Mouse (Mus musculus): ENCODE results near the gene Nt5dc2. TPM values are rescaled to one million over a fixed set of nuclear protein-coding genes. Genes with fewer than 3 reads are reported as not detected.

Gene Nt5dc2
- total and polyA plus RNA-seq, 3 experiments, result 136 to 572 (median 213) TPM

GRCm38 (mm10) chr14:31179677-31180365 is 49.0 kb downstream of the Nt5dc2 start:
- H3K9me3 ChIP-seq (replicated peaks), result no peaks in the 10 kb centered on the region
- H3K4me3 ChIP-seq (ENCODE audit: low read depth, low read length), result no peak overlapping the region
- DNase-seq (ENCODE audit: low spot score), result no peak
- TF ChIP-seq TAL1 (conservative IDR thresholded peaks at IDR 0.05; ENCODE audit: low read depth, low read length) (no peak), GATA1 (IDR thresholded peaks at IDR 0.05; ENCODE audit: borderline replicate concordance, low read length) (no peak), CTCF (IDR thresholded peaks at IDR 0.05; ENCODE audit: low read depth, low read length) (no peak), GATA2 (IDR thresholded peaks at IDR 0.05; ENCODE audit: borderline replicate concordance, low read depth, low read length) (no peak), POLR2AphosphoS5 (IDR thresholded peaks at IDR 0.05; ENCODE audit: insufficient replicate concordance, low read depth, low read length) (no peak)
- no peak for ATAC-seq (ENCODE audit: extremely low read depth, insufficient number of reproducible peaks, low FRiP score, poor library complexity, severe bottlenecking)
- H3K4me1 ChIP-seq (ENCODE audit: insufficient read depth, low read depth, low read length), result peaks cover 18% of the 10 kb centered on the region
- H3K27me3 ChIP-seq (ENCODE audit: insufficient read depth, low read length), result no peaks in the 10 kb centered on the region
- peaks cover 98% of the 10 kb centered on the region for H3K36me3 ChIP-seq (replicated peaks)

DNA sequence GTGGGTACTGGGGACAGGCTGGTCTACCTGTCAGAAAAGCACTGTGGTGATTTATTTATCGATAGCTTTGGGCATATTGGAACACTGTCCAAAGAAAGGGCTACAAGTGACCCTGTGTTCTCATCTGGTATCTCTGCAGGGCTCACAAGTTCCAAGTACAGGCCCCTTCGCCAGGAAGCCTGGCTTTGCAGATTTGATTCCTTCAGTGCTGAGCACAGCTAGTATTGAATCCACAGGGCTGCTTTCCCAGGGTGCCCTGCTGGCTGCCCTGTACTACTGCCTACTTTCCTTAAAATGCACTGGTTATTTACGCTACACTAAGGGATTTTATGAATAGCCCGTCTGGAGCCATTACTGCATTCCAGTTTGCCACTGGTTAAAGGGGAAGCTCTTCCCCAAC is 50.7 kb downstream of the Nt5dc2 start:
- TF ChIP-seq POLR2AphosphoS5 (IDR thresholded peaks at IDR 0.05; ENCODE audit: insufficient replicate concordance, low read depth, low read length), result no peak
- no peak for TF ChIP-seq GATA2 (IDR thresholded peaks at IDR 0.05; ENCODE audit: borderline replicate concordance, low read depth, low read length)
- no peak for TF ChIP-seq TAL1 (conservative IDR thresholded peaks at IDR 0.05; ENCODE audit: low read depth, low read length)
- TF ChIP-seq GATA1 (IDR thresholded peaks at IDR 0.05; ENCODE audit: borderline replicate concordance, low read length), result no peak
- TF ChIP-seq CTCF (IDR thresholded peaks at IDR 0.05; ENCODE audit: low read depth, low read length), result no peak
- Histone ChIP-seq H3K27me3 (ENCODE audit: insufficient read depth, low read length) (no peaks in the 10 kb centered on the region), H3K36me3 (replicated peaks) (peaks cover 98% of the 10 kb centered on the region), H3K4me3 (ENCODE audit: low read depth, low read length) (no peak overlapping the region), H3K9me3 (replicated peaks) (no peaks in the 10 kb centered on the region), H3K4me1 (ENCODE audit: insufficient read depth, low read depth, low read length) (peaks cover 13% of the 10 kb centered on the region)
- ATAC-seq (ENCODE audit: extremely low read depth, insufficient number of reproducible peaks, low FRiP score, poor library complexity, severe bottlenecking) (no peak), DNase-seq (ENCODE audit: low spot score) (no peak)

DNA sequence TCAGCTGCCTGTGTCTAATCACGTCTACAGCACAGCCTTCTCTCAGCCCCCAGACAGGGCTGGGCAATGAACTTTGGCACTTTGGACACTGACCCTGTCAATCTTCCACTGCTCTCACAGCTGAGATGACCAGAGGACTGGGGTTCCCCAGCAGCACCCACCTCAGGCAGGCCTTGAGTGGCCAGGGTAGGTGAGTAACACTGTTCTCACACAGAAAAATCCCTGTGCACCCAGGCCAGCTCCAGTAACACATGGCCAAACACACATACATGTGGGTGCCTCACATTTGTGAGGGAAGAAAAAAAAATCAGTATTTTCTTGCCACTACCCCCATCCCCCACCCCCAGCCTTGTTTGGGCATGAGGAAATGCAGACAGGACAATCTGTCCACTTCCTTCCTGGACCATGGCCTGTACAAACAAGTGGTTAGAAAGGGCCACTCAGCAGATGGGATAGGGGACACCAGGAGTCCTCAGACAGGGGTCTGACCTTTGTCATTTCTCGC is 52.0 kb downstream of the Nt5dc2 start:
- ATAC-seq (ENCODE audit: extremely low read depth, insufficient number of reproducible peaks, low FRiP score, poor library complexity, severe bottlenecking), result no peak
- peaks cover 8% of the 10 kb centered on the region for H3K4me1 ChIP-seq (ENCODE audit: insufficient read depth, low read depth, low read length)
- no peaks in the 10 kb centered on the region for H3K27me3 ChIP-seq (ENCODE audit: insufficient read depth, low read length)
- DNase-seq (ENCODE audit: low spot score), result no peak
- peaks cover 98% of the 10 kb centered on the region for H3K36me3 ChIP-seq (replicated peaks)
- no peaks in the 10 kb centered on the region for H3K9me3 ChIP-seq (replicated peaks)
- no peak for TF ChIP-seq GATA2 (IDR thresholded peaks at IDR 0.05; ENCODE audit: borderline replicate concordance, low read depth, low read length)
- TF ChIP-seq POLR2AphosphoS5 (IDR thresholded peaks at IDR 0.05; ENCODE audit: insufficient replicate concordance, low read depth, low read length), result no peak
- no peak for TF ChIP-seq TAL1 (conservative IDR thresholded peaks at IDR 0.05; ENCODE audit: low read depth, low read length)
- TF ChIP-seq GATA1 (IDR thresholded peaks at IDR 0.05; ENCODE audit: borderline replicate concordance, low read length), result no peak
- TF ChIP-seq CTCF (IDR thresholded peaks at IDR 0.05; ENCODE audit: low read depth, low read length), result no peak
- H3K4me3 ChIP-seq (ENCODE audit: low read depth, low read length), result no peak overlapping the region

DNA sequence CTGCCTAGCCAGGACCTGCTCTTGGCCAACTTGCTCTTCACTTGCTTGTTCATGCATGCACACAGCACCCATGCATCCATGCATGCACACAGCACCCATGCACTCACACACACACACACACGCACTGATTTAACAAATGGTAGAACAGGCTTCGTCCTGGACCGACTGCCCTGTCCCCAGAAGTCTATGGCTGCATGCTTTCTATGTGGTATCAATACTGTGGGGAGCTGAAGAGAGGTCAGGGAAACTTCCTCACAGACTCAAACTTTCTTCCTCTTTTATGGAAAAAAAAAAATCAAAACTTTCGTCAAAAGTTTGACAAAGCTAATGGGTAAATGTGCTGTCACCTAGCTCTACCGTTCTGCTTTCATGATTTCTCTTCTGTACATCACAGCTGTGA is 52.7 kb downstream of the Nt5dc2 start:
- TF ChIP-seq CTCF (IDR thresholded peaks at IDR 0.05; ENCODE audit: low read depth, low read length) (no peak), TAL1 (conservative IDR thresholded peaks at IDR 0.05; ENCODE audit: low read depth, low read length) (no peak), GATA1 (IDR thresholded peaks at IDR 0.05; ENCODE audit: borderline replicate concordance, low read length) (no peak), POLR2AphosphoS5 (IDR thresholded peaks at IDR 0.05; ENCODE audit: insufficient replicate concordance, low read depth, low read length) (no peak), GATA2 (IDR thresholded peaks at IDR 0.05; ENCODE audit: borderline replicate concordance, low read depth, low read length) (no peak)
- ATAC-seq (ENCODE audit: extremely low read depth, insufficient number of reproducible peaks, low FRiP score, poor library complexity, severe bottlenecking) (no peak), DNase-seq (ENCODE audit: low spot score) (no peak)
- Histone ChIP-seq H3K27me3 (ENCODE audit: insufficient read depth, low read length) (no peaks in the 10 kb centered on the region), H3K9me3 (replicated peaks) (no peaks in the 10 kb centered on the region), H3K36me3 (replicated peaks) (peaks cover 100% of the 10 kb centered on the region), H3K4me3 (ENCODE audit: low read depth, low read length) (no peak overlapping the region), H3K4me1 (ENCODE audit: insufficient read depth, low read depth, low read length) (peaks cover 8% of the 10 kb centered on the region)

GRCm38 (mm10) chr14:31184195-31184594 is 53.3 kb downstream of the Nt5dc2 start:
- ATAC-seq (ENCODE audit: extremely low read depth, insufficient number of reproducible peaks, low FRiP score, poor library complexity, severe bottlenecking) (no peak), DNase-seq (ENCODE audit: low spot score) (no peak)
- H3K27me3 ChIP-seq (ENCODE audit: insufficient read depth, low read length), result no peaks in the 10 kb centered on the region
- no peaks in the 10 kb centered on the region for H3K9me3 ChIP-seq (replicated peaks)
- peaks cover 100% of the 10 kb centered on the region for H3K36me3 ChIP-seq (replicated peaks)
- H3K4me1 ChIP-seq (ENCODE audit: insufficient read depth, low read depth, low read length), result peaks cover 8% of the 10 kb centered on the region
- TF ChIP-seq POLR2AphosphoS5 (IDR thresholded peaks at IDR 0.05; ENCODE audit: insufficient replicate concordance, low read depth, low read length) (no peak), TAL1 (conservative IDR thresholded peaks at IDR 0.05; ENCODE audit: low read depth, low read length) (no peak), GATA1 (IDR thresholded peaks at IDR 0.05; ENCODE audit: borderline replicate concordance, low read length) (no peak), CTCF (IDR thresholded peaks at IDR 0.05; ENCODE audit: low read depth, low read length) (no peak), GATA2 (IDR thresholded peaks at IDR 0.05; ENCODE audit: borderline replicate concordance, low read depth, low read length) (no peak)
- no peak overlapping the region for H3K4me3 ChIP-seq (ENCODE audit: low read depth, low read length)

DNA sequence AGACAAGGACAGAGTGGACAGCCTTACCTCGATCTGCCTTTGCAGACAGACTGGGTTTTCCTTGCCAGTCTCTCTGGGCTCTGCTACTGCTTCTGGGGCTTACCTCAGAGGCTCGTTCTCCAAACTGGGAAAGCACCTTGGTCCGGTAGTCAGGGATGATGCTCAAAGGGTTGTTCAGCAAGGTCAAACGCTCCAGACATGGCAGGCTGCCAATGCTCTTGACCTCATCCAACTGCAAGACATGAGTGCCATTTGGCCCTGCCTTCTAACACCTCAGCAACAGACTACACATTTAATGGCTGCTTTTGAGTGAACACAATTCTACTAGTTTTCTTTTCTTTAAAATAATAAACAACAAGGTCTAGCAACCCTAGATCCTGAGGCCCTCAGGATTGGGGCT is 55.8 kb downstream of the Nt5dc2 start:
- H3K4me1 ChIP-seq (ENCODE audit: insufficient read depth, low read depth, low read length), result peaks cover 8% of the 10 kb centered on the region
- no peak for ATAC-seq (ENCODE audit: extremely low read depth, insufficient number of reproducible peaks, low FRiP score, poor library complexity, severe bottlenecking)
- TF ChIP-seq TAL1 (conservative IDR thresholded peaks at IDR 0.05; ENCODE audit: low read depth, low read length) (no peak), POLR2AphosphoS5 (IDR thresholded peaks at IDR 0.05; ENCODE audit: insufficient replicate concordance, low read depth, low read length) (no peak), GATA2 (IDR thresholded peaks at IDR 0.05; ENCODE audit: borderline replicate concordance, low read depth, low read length) (no peak), GATA1 (IDR thresholded peaks at IDR 0.05; ENCODE audit: borderline replicate concordance, low read length) (no peak), CTCF (IDR thresholded peaks at IDR 0.05; ENCODE audit: low read depth, low read length) (no peak)
- DNase-seq (ENCODE audit: low spot score), result no peak
- no peaks in the 10 kb centered on the region for H3K9me3 ChIP-seq (replicated peaks)
- no peak overlapping the region for H3K4me3 ChIP-seq (ENCODE audit: low read depth, low read length)
- H3K36me3 ChIP-seq (replicated peaks), result peaks cover 100% of the 10 kb centered on the region
- no peaks in the 10 kb centered on the region for H3K27me3 ChIP-seq (ENCODE audit: insufficient read depth, low read length)

Other genes with a start within 250 kb of the Nt5dc2 start
- not detected in 2 replicates for gene Itih4, start 244.6 kb upstream of the Nt5dc2 start, total RNA-seq (2014; fragmentation: Nextera tagmentation)
- gene Itih4, start 244.6 kb upstream of the Nt5dc2 start, total RNA-seq (2017), result 0.11 TPM in 1 of 2 replicates, not detected in the other
- not detected in 2 replicates for gene Itih4, start 244.6 kb upstream of the Nt5dc2 start, polyA plus RNA-seq (2012)
- not detected in 2 replicates for gene Itih3, start 207.3 kb upstream of the Nt5dc2 start, total RNA-seq (2014; fragmentation: Nextera tagmentation)
- not detected in 2 replicates for gene Itih3, start 207.3 kb upstream of the Nt5dc2 start, total RNA-seq (2017)
- not detected in 2 replicates for gene Itih3, start 207.3 kb upstream of the Nt5dc2 start, polyA plus RNA-seq (2012)
- gene Itih1, start 187.8 kb upstream of the Nt5dc2 start, total RNA-seq (2014; fragmentation: Nextera tagmentation), result not detected in 2 replicates
- not detected in 2 replicates for gene Itih1, start 187.8 kb upstream of the Nt5dc2 start, total RNA-seq (2017)
- not detected in 2 replicates for gene Itih1, start 187.8 kb upstream of the Nt5dc2 start, polyA plus RNA-seq (2012)
- gene Nek4, start 179.7 kb upstream of the Nt5dc2 start, total RNA-seq (2014; fragmentation: Nextera tagmentation), result 21.9 and 23.0 TPM in 2 replicates
- 13.6 and 14.6 TPM in 2 replicates for gene Nek4, start 179.7 kb upstream of the Nt5dc2 start, total RNA-seq (2017)
- gene Nek4, start 179.7 kb upstream of the Nt5dc2 start, polyA plus RNA-seq (2012), result 6.3 and 7.3 TPM in 2 replicates
- 48.8 and 53.6 TPM in 2 replicates for gene Glt8d1, start 129.7 kb upstream of the Nt5dc2 start, total RNA-seq (2014; fragmentation: Nextera tagmentation)
- gene Glt8d1, start 129.7 kb upstream of the Nt5dc2 start, total RNA-seq (2017), result 23.7 and 34.4 TPM in 2 replicates
- 4.5 and 4.7 TPM in 2 replicates for gene Glt8d1, start 129.7 kb upstream of the Nt5dc2 start, polyA plus RNA-seq (2012)
- 124 and 129 TPM in 2 replicates for gene Spcs1, start 129.4 kb upstream of the Nt5dc2 start, total RNA-seq (2014; fragmentation: Nextera tagmentation)
- 169 and 173 TPM in 2 replicates for gene Spcs1, start 129.4 kb upstream of the Nt5dc2 start, total RNA-seq (2017)
- gene Spcs1, start 129.4 kb upstream of the Nt5dc2 start, polyA plus RNA-seq (2012), result 17.7 TPM in 2 replicates
- gene Pbrm1, start 111.9 kb upstream of the Nt5dc2 start, total RNA-seq (2014; fragmentation: Nextera tagmentation), result 144 and 168 TPM in 2 replicates
- 51.4 and 61.2 TPM in 2 replicates for gene Pbrm1, start 111.9 kb upstream of the Nt5dc2 start, total RNA-seq (2017)
- gene Pbrm1, start 111.9 kb upstream of the Nt5dc2 start, polyA plus RNA-seq (2012), result 11.9 and 15.3 TPM in 2 replicates
- gene Gnl3, start 111.9 kb upstream of the Nt5dc2 start, total RNA-seq (2014; fragmentation: Nextera tagmentation), result 376 and 398 TPM in 2 replicates
- gene Gnl3, start 111.9 kb upstream of the Nt5dc2 start, total RNA-seq (2017), result 271 and 308 TPM in 2 replicates
- gene Gnl3, start 111.9 kb upstream of the Nt5dc2 start, polyA plus RNA-seq (2012), result 21.8 and 37.9 TPM in 2 replicates
- 32.1 and 36.7 TPM in 2 replicates for gene Smim4, start 2.1 kb upstream of the Nt5dc2 start, total RNA-seq (2014; fragmentation: Nextera tagmentation)
- gene Smim4, start 2.1 kb upstream of the Nt5dc2 start, total RNA-seq (2017), result 167 and 173 TPM in 2 replicates
- gene Smim4, start 2.1 kb upstream of the Nt5dc2 start, polyA plus RNA-seq (2012), result 71.4 and 93.4 TPM in 2 replicates
- not detected in 2 replicates for gene Stab1, start 37.6 kb downstream of the Nt5dc2 start, total RNA-seq (2014; fragmentation: Nextera tagmentation)
- gene Stab1, start 37.6 kb downstream of the Nt5dc2 start, total RNA-seq (2017), result 0.44 and 0.52 TPM in 2 replicates
- not detected in 2 replicates for gene Stab1, start 37.6 kb downstream of the Nt5dc2 start, polyA plus RNA-seq (2012)
- gene Tnnc1, start 77.3 kb downstream of the Nt5dc2 start, total RNA-seq (2014; fragmentation: Nextera tagmentation), result 3.3 TPM in 1 of 2 replicates, not detected in the other
- gene Tnnc1, start 77.3 kb downstream of the Nt5dc2 start, total RNA-seq (2017), result 1.1 TPM in 1 of 2 replicates, not detected in the other
- 0.08 TPM in 1 of 2 replicates, not detected in the other for gene Tnnc1, start 77.3 kb downstream of the Nt5dc2 start, polyA plus RNA-seq (2012)
- 287 and 312 TPM in 2 replicates for gene Nisch, start 85.9 kb downstream of the Nt5dc2 start, total RNA-seq (2014; fragmentation: Nextera tagmentation)
- gene Nisch, start 85.9 kb downstream of the Nt5dc2 start, total RNA-seq (2017), result 83.8 and 87.1 TPM in 2 replicates
- gene Nisch, start 85.9 kb downstream of the Nt5dc2 start, polyA plus RNA-seq (2012), result 173 and 201 TPM in 2 replicates
- not detected in 2 replicates for gene Sema3g, start 86.8 kb downstream of the Nt5dc2 start, total RNA-seq (2014; fragmentation: Nextera tagmentation)
- 0.11 TPM in 1 of 2 replicates, not detected in the other for gene Sema3g, start 86.8 kb downstream of the Nt5dc2 start, total RNA-seq (2017)
- not detected in 2 replicates for gene Sema3g, start 86.8 kb downstream of the Nt5dc2 start, polyA plus RNA-seq (2012)
- 11.7 and 13.2 TPM in 2 replicates for gene Phf7, start 120.3 kb downstream of the Nt5dc2 start, total RNA-seq (2014; fragmentation: Nextera tagmentation)
- gene Phf7, start 120.3 kb downstream of the Nt5dc2 start, total RNA-seq (2017), result 5.8 and 6.5 TPM in 2 replicates
- 1.7 and 1.9 TPM in 2 replicates for gene Phf7, start 120.3 kb downstream of the Nt5dc2 start, polyA plus RNA-seq (2012)
- 26.4 and 47.0 TPM in 2 replicates for gene Bap1, start 120.4 kb downstream of the Nt5dc2 start, total RNA-seq (2014; fragmentation: Nextera tagmentation)
- gene Bap1, start 120.4 kb downstream of the Nt5dc2 start, total RNA-seq (2017), result 42.5 and 45.9 TPM in 2 replicates
- gene Bap1, start 120.4 kb downstream of the Nt5dc2 start, polyA plus RNA-seq (2012), result 65.7 and 66.3 TPM in 2 replicates
- gene Dnah1, start 192.8 kb downstream of the Nt5dc2 start, total RNA-seq (2014; fragmentation: Nextera tagmentation), result not detected in 2 replicates
- gene Dnah1, start 192.8 kb downstream of the Nt5dc2 start, total RNA-seq (2017), result under 0.01 TPM in 2 replicates
- not detected in 2 replicates for gene Dnah1, start 192.8 kb downstream of the Nt5dc2 start, polyA plus RNA-seq (2012)
- gene Capn7, start 205.6 kb downstream of the Nt5dc2 start, total RNA-seq (2014; fragmentation: Nextera tagmentation), result 46.9 and 72.7 TPM in 2 replicates
- gene Capn7, start 205.6 kb downstream of the Nt5dc2 start, total RNA-seq (2017), result 62.5 and 66.6 TPM in 2 replicates
- gene Capn7, start 205.6 kb downstream of the Nt5dc2 start, polyA plus RNA-seq (2012), result 6.2 and 6.6 TPM in 2 replicates

Data from G1E (cell line).